Mouse (Mus musculus) olfactory bulb, adult 2 months (tissue): Measurements from ENCODE around the gene Htr3b.

Experiments
- CTCF ChIP-seq: fragments of 200-500 bp; IDR thresholded peaks from 2 replicates; pipeline ENCODE4 v1.5.1; 2012; ENCODE audit warnings: low read depth, mild to moderate bottlenecking, low read length, moderate library complexity; ENCODE audit not compliant: insufficient read depth
- POLR2A ChIP-seq: fragments of 200-500 bp; IDR thresholded peaks from 2 replicates; pipeline ENCODE4 v1.6.1; 2012; ENCODE audit warnings: mild to moderate bottlenecking, low read depth, low read length, moderate library complexity; ENCODE audit not compliant: insufficient read depth

DNA sequence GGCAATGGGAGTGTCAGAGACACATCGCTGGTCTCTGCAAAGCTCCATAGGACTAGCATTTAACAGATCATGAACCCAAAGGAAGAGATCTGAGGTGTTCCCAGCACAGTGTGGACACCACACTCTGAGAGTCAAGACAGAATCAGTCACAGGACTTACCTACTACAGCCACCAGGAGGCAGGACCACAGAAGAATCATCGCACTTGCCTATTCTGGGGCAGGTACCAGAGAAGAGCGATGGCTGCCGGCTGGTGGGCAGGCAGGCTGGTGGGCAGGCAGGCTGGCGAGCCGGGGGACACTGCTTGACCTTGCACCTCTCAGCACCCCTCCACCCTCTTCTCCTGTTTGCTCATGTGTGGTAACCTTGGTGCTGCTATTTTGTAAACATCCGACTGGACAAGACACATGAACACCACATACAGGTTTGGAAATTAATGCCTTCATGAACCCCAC is at the start of gene Htr3b:
- TF ChIP-seq CTCF (no peak), POLR2A (no peak)
